Mouse (Mus musculus): ENCODE measurements around the gene Efnb1. TPM values are rescaled to one million over a fixed set of nuclear protein-coding genes. Genes with fewer than 3 reads are reported as not detected.
A peak's percentile ranks its signal among the peaks of the same experiment; 100 is the strongest.

The Efnb1 gene
- polyA plus RNA-seq, 1 experiment from 2014 or later: 16.0 TPM

- Histone ChIP-seq H3K4me3 (ENCODE audit: low read length) (peak overlapping the region; percentile 70), H3K4me1 (ENCODE audit: control insufficient read depth, insufficient read depth, low read depth, low read length) (peaks cover 20% of the 10 kb centered on the region), H3K27me3 (replicated peaks; ENCODE audit: control insufficient read depth, insufficient read depth, low read length) (peaks cover 3% of the 10 kb centered on the region; the same call in 1 of the 2 replicates), H3K27ac (ENCODE audit: low read depth, low read length) (peak overlapping the region; percentile 60; the same call in 1 of the 2 replicates), H3K9ac (ENCODE audit: low read depth, low read length) (peak overlapping the region; percentile 72), H3K9me3 (ENCODE audit: control insufficient read depth, low read length) (no peaks in the 10 kb centered on the region), H3K4me2 (ENCODE audit: low read length) (peak overlapping the region; percentile 56), H3K36me3 (ENCODE audit: control insufficient read depth, insufficient read depth, low read length) (no peaks in the 10 kb centered on the region)
- 28% methylated on average over 30 of the region's 31 CpGs for WGBS
- ATAC-seq: no peak
These were observed 1.4 kb downstream of the Efnb1 start for GRCm38 (mm10) chrX:99137143-99137870.

- 0 out of 2 replicates have a peak, but pooled peaks cover 3% of the 10 kb centered on the region for H3K27me3 ChIP-seq (replicated peaks; ENCODE audit: control insufficient read depth, insufficient read depth, low read length)
- peak overlapping the region; percentile 56 for H3K4me2 ChIP-seq (ENCODE audit: low read length)
- peaks cover 23% of the 10 kb centered on the region for H3K4me1 ChIP-seq (ENCODE audit: control insufficient read depth, insufficient read depth, low read depth, low read length)
- no peak for ATAC-seq
- H3K9ac ChIP-seq (ENCODE audit: low read depth, low read length): peak overlapping the region; percentile 72
- no peaks in the 10 kb centered on the region for H3K9me3 ChIP-seq (ENCODE audit: control insufficient read depth, low read length)
- H3K36me3 ChIP-seq (ENCODE audit: control insufficient read depth, insufficient read depth, low read length): no peaks in the 10 kb centered on the region
- 24% methylated on average over 9 of the region's 9 CpGs for WGBS
- H3K27ac ChIP-seq (ENCODE audit: low read depth, low read length): peak overlapping the region; percentile 60; the same call in 1 of the 2 replicates
- H3K4me3 ChIP-seq (ENCODE audit: low read length): peak overlapping the region; percentile 70
These were observed 2.2 kb downstream of the Efnb1 start for GRCm38 (mm10) chrX:99137928-99138740.

- no peak for ATAC-seq
- 46% methylated on average over 8 of the region's 8 CpGs for WGBS
- no peak overlapping the region for H3K9ac ChIP-seq (ENCODE audit: low read depth, low read length)
- no peaks in the 10 kb centered on the region for H3K36me3 ChIP-seq (ENCODE audit: control insufficient read depth, insufficient read depth, low read length)
- H3K4me3 ChIP-seq (ENCODE audit: low read length): no peak overlapping the region; the same call in 1 of the 2 replicates
- peak overlapping the region; percentile 56 for H3K4me2 ChIP-seq (ENCODE audit: low read length)
- H3K27ac ChIP-seq (ENCODE audit: low read depth, low read length): no peak overlapping the region
- peaks cover 23% of the 10 kb centered on the region for H3K4me1 ChIP-seq (ENCODE audit: control insufficient read depth, insufficient read depth, low read depth, low read length)
- no peaks in the 10 kb centered on the region for H3K9me3 ChIP-seq (ENCODE audit: control insufficient read depth, low read length)
- H3K27me3 ChIP-seq (replicated peaks; ENCODE audit: control insufficient read depth, insufficient read depth, low read length): no peaks in the 10 kb centered on the region
These were observed 5.1 kb downstream of the Efnb1 start for GRCm38 (mm10) chrX:99141079-99141478.

GRCm38 (mm10) chrX:99141900-99142299 is 6.0 kb downstream of the Efnb1 start:
- Histone ChIP-seq H3K4me2 (ENCODE audit: low read length) (peak overlapping the region; percentile 13), H3K36me3 (ENCODE audit: control insufficient read depth, insufficient read depth, low read length) (no peaks in the 10 kb centered on the region)

GRCm38 (mm10) chrX:99145561-99145960 is 9.6 kb downstream of the Efnb1 start:
- peaks cover 18% of the 10 kb centered on the region for H3K4me1 ChIP-seq (ENCODE audit: control insufficient read depth, insufficient read depth, low read depth, low read length)
- no peak overlapping the region for H3K27ac ChIP-seq (ENCODE audit: low read depth, low read length)
- H3K4me2 ChIP-seq (ENCODE audit: low read length): no peak overlapping the region
- no peak overlapping the region for H3K9ac ChIP-seq (ENCODE audit: low read depth, low read length)
- no peak for ATAC-seq
- WGBS: 69% methylated on average over 7 of the region's 7 CpGs
- H3K9me3 ChIP-seq (ENCODE audit: control insufficient read depth, low read length): no peaks in the 10 kb centered on the region
- no peaks in the 10 kb centered on the region for H3K36me3 ChIP-seq (ENCODE audit: control insufficient read depth, insufficient read depth, low read length)
- H3K4me3 ChIP-seq (ENCODE audit: low read length): no peak overlapping the region
- no peaks in the 10 kb centered on the region for H3K27me3 ChIP-seq (replicated peaks; ENCODE audit: control insufficient read depth, insufficient read depth, low read length)

More at GRCm38 (mm10) chrX:99141900-99142299, 6.0 kb downstream of the Efnb1 start:
- Histone ChIP-seq H3K27me3 (replicated peaks; ENCODE audit: control insufficient read depth, insufficient read depth, low read length) (no peaks in the 10 kb centered on the region), H3K4me3 (ENCODE audit: low read length) (no peak overlapping the region), H3K9ac (ENCODE audit: low read depth, low read length) (no peak overlapping the region), H3K27ac (ENCODE audit: low read depth, low read length) (no peak overlapping the region), H3K9me3 (ENCODE audit: control insufficient read depth, low read length) (no peaks in the 10 kb centered on the region), H3K4me1 (ENCODE audit: control insufficient read depth, insufficient read depth, low read depth, low read length) (peaks cover 23% of the 10 kb centered on the region)
- ATAC-seq: no peak

GRCm38 (mm10) chrX:99148061-99148905 is 12.4 kb downstream of the Efnb1 start:
- Histone ChIP-seq H3K4me2 (ENCODE audit: low read length) (no peak overlapping the region), H3K36me3 (ENCODE audit: control insufficient read depth, insufficient read depth, low read length) (no peaks in the 10 kb centered on the region), H3K4me3 (ENCODE audit: low read length) (no peak overlapping the region), H3K27ac (ENCODE audit: low read depth, low read length) (no peak overlapping the region), H3K27me3 (replicated peaks; ENCODE audit: control insufficient read depth, insufficient read depth, low read length) (0 out of 2 replicates have a peak, but pooled peaks cover 4% of the 10 kb centered on the region), H3K9ac (ENCODE audit: low read depth, low read length) (no peak overlapping the region), H3K4me1 (ENCODE audit: control insufficient read depth, insufficient read depth, low read depth, low read length) (no peaks in the 10 kb centered on the region), H3K9me3 (ENCODE audit: control insufficient read depth, low read length) (no peaks in the 10 kb centered on the region)
- peak; percentile 50; the same call in 1 of the 2 replicates for ATAC-seq
- WGBS: 36% methylated on average over 11 of the region's 11 CpGs

GRCm38 (mm10) chrX:99149047-99149446 is 13.1 kb downstream of the Efnb1 start:
- Histone ChIP-seq H3K27me3 (replicated peaks; ENCODE audit: control insufficient read depth, insufficient read depth, low read length) (0 out of 2 replicates have a peak, but pooled peaks cover 4% of the 10 kb centered on the region), H3K27ac (ENCODE audit: low read depth, low read length) (no peak overlapping the region), H3K36me3 (ENCODE audit: control insufficient read depth, insufficient read depth, low read length) (no peaks in the 10 kb centered on the region), H3K4me3 (ENCODE audit: low read length) (no peak overlapping the region), H3K4me1 (ENCODE audit: control insufficient read depth, insufficient read depth, low read depth, low read length) (no peaks in the 10 kb centered on the region), H3K9me3 (ENCODE audit: control insufficient read depth, low read length) (no peaks in the 10 kb centered on the region), H3K9ac (ENCODE audit: low read depth, low read length) (no peak overlapping the region), H3K4me2 (ENCODE audit: low read length) (no peak overlapping the region)
- WGBS: 55% methylated on average over 7 of the region's 7 CpGs
- ATAC-seq: no peak

GRCm38 (mm10) chrX:99149900-99150299 is 14.0 kb downstream of the Efnb1 start:
- Histone ChIP-seq H3K27me3 (replicated peaks; ENCODE audit: control insufficient read depth, insufficient read depth, low read length) (0 out of 2 replicates have a peak, but pooled peaks cover 4% of the 10 kb centered on the region), H3K4me1 (ENCODE audit: control insufficient read depth, insufficient read depth, low read depth, low read length) (no peaks in the 10 kb centered on the region), H3K9me3 (ENCODE audit: control insufficient read depth, low read length) (no peaks in the 10 kb centered on the region), H3K9ac (ENCODE audit: low read depth, low read length) (no peak overlapping the region), H3K36me3 (ENCODE audit: control insufficient read depth, insufficient read depth, low read length) (no peaks in the 10 kb centered on the region), H3K4me3 (ENCODE audit: low read length) (no peak overlapping the region), H3K4me2 (ENCODE audit: low read length) (no peak overlapping the region), H3K27ac (ENCODE audit: low read depth, low read length) (no peak overlapping the region)
- no peak for ATAC-seq
- WGBS: 66% methylated on average over 2 of the region's 2 CpGs

Data from hindbrain, embryonic 16.5 days (tissue).